Mouse (Mus musculus): ENCODE data around the gene Clic4.
A peak's percentile ranks its signal among the peaks of the same experiment; 100 is the strongest.
"Not testable (repeated sequence)": the region's sequence is repeated elsewhere in the genome, so short reads cannot be mapped to it uniquely, and the experiment has no call there.

Gene Clic4

GRCm38 (mm10) chr4:135191604-135192003 is 81.0 kb downstream of the Clic4 start:
- DNase-seq (ENCODE audit: low read depth, low spot score): no peak

- DNase-seq (ENCODE audit: low read depth, low spot score): no peak
Observed at GRCm38 (mm10) chr4:135191185-135191584, 81.4 kb downstream of the Clic4 start.

GRCm38 (mm10) chr4:135190364-135190763 is 82.2 kb downstream of the Clic4 start:
- no peak for DNase-seq (ENCODE audit: low read depth, low spot score)

GRCm38 (mm10) chr4:135189452-135190008 is 83.1 kb downstream of the Clic4 start:
- no peak for DNase-seq (ENCODE audit: low read depth, low spot score)

- DNase-seq (ENCODE audit: low read depth, low spot score): not testable (repeated sequence)
Observed at GRCm38 (mm10) chr4:135184277-135184676, 88.3 kb downstream of the Clic4 start.

GRCm38 (mm10) chr4:135181819-135182218 is 90.8 kb downstream of the Clic4 start:
- DNase-seq (ENCODE audit: low read depth, low spot score): no peak

- peak; percentile 53 for DNase-seq (ENCODE audit: low read depth, low spot score)
Observed at GRCm38 (mm10) chr4:135179077-135179481, 93.5 kb downstream of the Clic4 start.

GRCm38 (mm10) chr4:135177568-135177967 is 95.0 kb downstream of the Clic4 start:
- DNase-seq (ENCODE audit: low read depth, low spot score): no peak

- DNase-seq (ENCODE audit: low read depth, low spot score): no peak
Observed at GRCm38 (mm10) chr4:135175406-135176120, 97.1 kb downstream of the Clic4 start.

GRCm38 (mm10) chr4:135171304-135171875 is 101.2 kb downstream of the Clic4 start:
- no peak for DNase-seq (ENCODE audit: low read depth, low spot score)

- no peak for DNase-seq (ENCODE audit: low read depth, low spot score)
Observed at GRCm38 (mm10) chr4:135169501-135169900, 103.1 kb downstream of the Clic4 start.

- peak; percentile 47 for DNase-seq (ENCODE audit: low read depth, low spot score)
Observed at GRCm38 (mm10) chr4:135169096-135169495, 103.5 kb downstream of the Clic4 start.

GRCm38 (mm10) chr4:135167816-135168527 is 104.6 kb downstream of the Clic4 start:
- DNase-seq (ENCODE audit: low read depth, low spot score): no peak

- no peak for DNase-seq (ENCODE audit: low read depth, low spot score)
Observed at GRCm38 (mm10) chr4:135166413-135167225, 106.0 kb downstream of the Clic4 start.

- DNase-seq (ENCODE audit: low read depth, low spot score): no peak
Observed at GRCm38 (mm10) chr4:135165761-135166160, 106.9 kb downstream of the Clic4 start.
